Mouse (Mus musculus) Patski (cell line): ENCODE results near the gene Fat1. TPM values are rescaled to one million over a fixed set of nuclear protein-coding genes. Genes with fewer than 3 reads are reported as not detected.

Source experiments
- ATAC-seq: fragments of 100-300 bp; one replicate; pipeline ENCODE4 v1.8.0; 2021
- CTCF ChIA-PET: fragments of 350-600 bp; sonication (Branson Sonifier 250); formaldehyde crosslinking; loops from one replicate; lab custom pipeline; 2022; ENCODE audit warnings: inconsistent platforms; lab: Charles Lee
- POLR2A ChIA-PET: fragments of 350-600 bp; sonication (Branson Sonifier 250); formaldehyde crosslinking; loops from one replicate; lab custom pipeline; 2022; ENCODE audit warnings: antibody characterized with exemption, inconsistent platforms; lab: Charles Lee
- DNase-seq: peaks from one replicate; pipeline ENCODE4 v3.0.0-alpha.2; 2011; ENCODE audit warnings: low read depth, low spot score
- H3K27me3 ChIP-seq: fragments of 371-371 bp; one replicate; pipeline ENCODE4 v1.5.1; 2021
- CTCF ChIP-seq: fragments of 100-300 bp; IDR thresholded peaks from one replicate; pipeline ENCODE4 v1.5.1; 2021
- in situ Hi-C: fragments of 300-500 bp; cut with MboI; formaldehyde crosslinking; loops from 3 replicates; pipeline ENCODE4 v1.11.1; 2018; ENCODE audit warnings: low pct_unique_long_range_greater_than_20kb, mixed read lengths
- polyA plus RNA-seq: library from polyadenylated mRNA; unstranded; gene quantifications from one replicate; pipeline ENCODE4 v1.2.3, GENCODE M21; 2021

The Fat1 gene
- polyA plus RNA-seq, 1 experiment from 2014 or later: 125 TPM

GRCm38 (mm10) chr8:44998275-44998674 is 63.0 kb downstream of the Fat1 start:
- H3K27me3 ChIP-seq: no peaks in the 10 kb centered on the region
- ATAC-seq: no peak
- no peak for TF ChIP-seq CTCF
- no peak for DNase-seq
- CTCF ChIA-PET: interaction anchor here (1.4 to 3.8 kb wide), 4 partner anchors 9 to 61 kb away, joined by 3 to 17 read pairs (median 5); no protein-coding TSS in a partner anchor
- POLR2A ChIA-PET: no interaction called here
- in situ Hi-C loops: loop anchor here (10.0 kb wide), 1 partner anchor 53 kb away; no protein-coding TSS in a partner anchor

GRCm38 (mm10) chr8:44998681-44999277 is 63.5 kb downstream of the Fat1 start:
- no peak for DNase-seq
- CTCF ChIA-PET: interaction anchor here (1.4 to 3.8 kb wide), 4 partner anchors 9 to 61 kb away, joined by 3 to 17 read pairs (median 5); no protein-coding TSS in a partner anchor

GRCm38 (mm10) chr8:45001577-45002197 is 66.4 kb downstream of the Fat1 start:
- CTCF ChIA-PET: interaction anchor here (0.9 to 2.8 kb wide), 8 partner anchors 8 to 66 kb away, joined by 3 to 17 read pairs (median 3); partner anchors contain the start of gene Fat1
- peak; percentile 84 for ATAC-seq
- no peak for TF ChIP-seq CTCF
- in situ Hi-C loops: no loop called here
- no peaks in the 10 kb centered on the region for H3K27me3 ChIP-seq
- POLR2A ChIA-PET: interaction anchor here (0.6 to 2.4 kb wide), 3 partner anchors 11 to 63 kb away, joined by 3 to 9 read pairs (median 9); no protein-coding TSS in a partner anchor
- no peak for DNase-seq

More at GRCm38 (mm10) chr8:44998681-44999277, 63.5 kb downstream of the Fat1 start:
- in situ Hi-C loops: loop anchor here (10.0 kb wide), 1 partner anchor 54 kb away; no protein-coding TSS in a partner anchor
- H3K27me3 ChIP-seq: no peaks in the 10 kb centered on the region
- peak; percentile 2 for ATAC-seq
- POLR2A ChIA-PET: no interaction called here
- TF ChIP-seq CTCF: peak; percentile 42

GRCm38 (mm10) chr8:45002686-45003085 is 67.4 kb downstream of the Fat1 start:
- TF ChIP-seq CTCF: no peak
- H3K27me3 ChIP-seq: no peaks in the 10 kb centered on the region
- DNase-seq (no peak), ATAC-seq (no peak)
- ChIA-PET CTCF (interaction anchor here (0.9 to 2.8 kb wide), 7 partner anchors 9 to 67 kb away, joined by 3 to 17 read pairs (median 3); partner anchors contain the start of gene Fat1), POLR2A (interaction anchor here (0.7 to 2.4 kb wide), 5 partner anchors 8 to 68 kb away, joined by 3 to 9 read pairs (median 5); no protein-coding TSS in a partner anchor)
- in situ Hi-C loops: no loop called here

GRCm38 (mm10) chr8:45004021-45004420 is 68.8 kb downstream of the Fat1 start:
- no peaks in the 10 kb centered on the region for H3K27me3 ChIP-seq
- CTCF ChIA-PET: interaction anchor here (1.3 kb wide), 1 partner anchor 10 kb away, joined by 3 read pairs; no protein-coding TSS in a partner anchor
- in situ Hi-C loops: no loop called here
- POLR2A ChIA-PET: interaction anchor here (0.8 kb wide), 1 partner anchor 62 kb away, joined by 4 read pairs; no protein-coding TSS in a partner anchor
- DNase-seq (no peak), ATAC-seq (no peak)
- no peak for TF ChIP-seq CTCF

- peak; percentile 82 for TF ChIP-seq CTCF
- POLR2A ChIA-PET: interaction anchor here (0.7 to 1.5 kb wide), 2 partner anchors 8 to 73 kb away, joined by 3 to 4 read pairs; no protein-coding TSS in a partner anchor
- H3K27me3 ChIP-seq: no peaks in the 10 kb centered on the region
- CTCF ChIA-PET: interaction anchor here (0.7 to 4.6 kb wide), 2 partner anchors 9 to 74 kb away, joined by 3 to 17 read pairs; no protein-coding TSS in a partner anchor
- peak; percentile 42 for ATAC-seq
- no peak for DNase-seq
- in situ Hi-C loops: loop anchor here (5.0 to 10.0 kb wide), 2 partner anchors 73 to 246 kb away; partner anchors contain the start of gene Fat1
Observed at GRCm38 (mm10) chr8:45010685-45011084, 75.4 kb downstream of the Fat1 start.

- peak; percentile 32 for ATAC-seq
- in situ Hi-C loops: loop anchor here (5.0 to 10.0 kb wide), 2 partner anchors 74 to 247 kb away; partner anchors contain the start of gene Fat1
- no peak for TF ChIP-seq CTCF
- ChIA-PET POLR2A (interaction anchor here (0.9 to 1.5 kb wide), 3 partner anchors 9 to 70 kb away, joined by 3 to 4 read pairs (median 3); no protein-coding TSS in a partner anchor), CTCF (interaction anchor here (1.7 to 4.6 kb wide), 2 partner anchors 10 to 75 kb away, joined by 6 to 17 read pairs; no protein-coding TSS in a partner anchor)
- no peaks in the 10 kb centered on the region for H3K27me3 ChIP-seq
- DNase-seq: no peak
Observed at GRCm38 (mm10) chr8:45011774-45012173, 76.5 kb downstream of the Fat1 start.

- DNase-seq (no peak), ATAC-seq (no peak)
- H3K27me3 ChIP-seq: no peaks in the 10 kb centered on the region
- in situ Hi-C loops: loop anchor here (5.0 to 10.0 kb wide), 2 partner anchors 77 to 249 kb away; partner anchors contain the start of gene Fat1
- ChIA-PET POLR2A (interaction anchor here (1.0 kb wide), 1 partner anchor 25 kb away, joined by 3 read pairs; no protein-coding TSS in a partner anchor), CTCF (interaction anchor here (0.8 to 4.6 kb wide), 3 partner anchors 10 to 13 kb away, joined by 3 to 17 read pairs (median 4); no protein-coding TSS in a partner anchor)
- TF ChIP-seq CTCF: no peak
Observed at GRCm38 (mm10) chr8:45013852-45014251, 78.6 kb downstream of the Fat1 start.

GRCm38 (mm10) chr8:45014498-45015067 is 79.3 kb downstream of the Fat1 start:
- ATAC-seq: no peak
- H3K27me3 ChIP-seq: no peaks in the 10 kb centered on the region
- no peak for DNase-seq
- in situ Hi-C loops: loop anchor here (5.0 to 10.0 kb wide), 2 partner anchors 77 to 250 kb away; partner anchors contain the start of gene Fat1
- CTCF ChIA-PET: interaction anchor here (0.8 kb wide), 1 partner anchor 10 kb away, joined by 3 read pairs; no protein-coding TSS in a partner anchor
- TF ChIP-seq CTCF: no peak
- POLR2A ChIA-PET: no interaction called here
